28 mouse cellular contexts compared by ENCODE assay signal in the genomic region with DNA sequence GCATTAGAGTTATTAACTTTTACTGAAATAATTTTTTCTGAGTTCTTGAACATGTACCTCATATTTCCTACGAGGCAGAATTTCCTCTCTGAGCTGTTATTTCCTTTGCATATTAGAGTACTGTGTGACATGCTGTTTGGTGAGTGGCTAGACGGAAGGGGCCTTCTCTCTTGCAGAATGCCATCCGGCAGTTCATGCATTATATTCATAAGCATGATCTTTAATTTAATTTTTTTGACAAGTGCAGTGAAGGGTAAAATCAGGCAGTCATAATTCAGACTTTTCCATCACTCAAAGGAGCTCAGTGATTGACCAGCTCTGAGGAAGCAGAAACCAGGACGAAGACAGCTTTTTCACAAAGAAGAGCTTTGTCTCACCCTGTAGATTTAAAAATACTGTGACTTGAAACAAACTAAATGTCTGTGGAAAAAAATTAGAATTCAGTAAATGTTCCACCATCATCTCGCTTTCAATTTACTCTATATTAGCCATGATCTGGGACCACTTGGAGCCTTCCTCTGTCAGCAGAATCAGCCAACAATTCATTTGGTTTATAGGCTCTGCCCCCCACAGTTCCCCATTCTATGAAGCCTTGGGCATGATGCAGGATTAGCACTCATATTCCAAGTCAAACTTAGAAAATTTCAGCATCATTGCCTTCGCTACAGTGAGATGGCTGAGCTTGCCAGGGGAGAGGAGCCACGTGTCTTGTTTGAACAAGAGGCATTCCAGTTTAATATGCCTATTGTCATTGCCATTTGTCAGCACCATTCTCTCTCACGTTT.
A peak's percentile ranks its signal among the peaks of the same experiment; 100 is the strongest.
DNase-seq lines count a peak whose midpoint lies in the region; ATAC-seq and TF ChIP-seq lines count a peak whose summit lies in the region.
"Had no signal": no experiment of that assay in that cellular context is flagged by ENCODE, and none has a peak within 500 bp of the region (broad histone marks: within the 10 kb centered on the region; RNA-seq: fewer than 3 reads in every experiment).

No protein-coding gene starts in this region.

- H3K27me3 ChIP-seq in kidney, adult 2 months (replicated peaks; ENCODE audit: control insufficient read depth, insufficient read depth, low read length): no peaks in the 10 kb centered on the region
- no peaks in the 10 kb centered on the region for H3K27me3 ChIP-seq in hindbrain, embryonic 16.5 days (replicated peaks; ENCODE audit: control insufficient read depth, insufficient read depth, low read length)
- no peaks in the 10 kb centered on the region for H3K27me3 ChIP-seq in stomach, postnatal 0 days (ENCODE audit: control insufficient read depth, insufficient read depth, low read length)
- H3K27me3 ChIP-seq: embryonic facial prominence, embryonic 13.5 days; forebrain, embryonic 12.5 days; limb, embryonic 12.5 days; liver, embryonic 15.5 days; stomach, embryonic 15.5 days had no signal

- no peak overlapping the region for H3K4me2 ChIP-seq in hindbrain, embryonic 16.5 days (ENCODE audit: low read length)
- H3K4me2 ChIP-seq in stomach, postnatal 0 days (replicated peaks; ENCODE audit: low read depth): no peak overlapping the region
- H3K4me2 ChIP-seq: embryonic facial prominence, embryonic 13.5 days; forebrain, embryonic 12.5 days; heart, embryonic 11.5 days; limb, embryonic 12.5 days; liver, embryonic 15.5 days; lung, embryonic 14.5 days; stomach, embryonic 15.5 days had no signal

- TF ChIP-seq POLR2A in kidney, adult 2 months (IDR thresholded peaks at IDR 0.05; ENCODE audit: low read depth, low read length): no peak
- TF ChIP-seq POLR2A in brain, embryonic 14.5 days (IDR thresholded peaks at IDR 0.05; ENCODE audit: borderline replicate concordance, extremely low read depth, insufficient read depth, insufficient read length, poor library complexity, severe bottlenecking): no peak

- ATAC-seq in hindbrain, embryonic 16.5 days: peak; percentile 71
- ATAC-seq in stomach, postnatal 0 days (ENCODE audit: low FRiP score, low TSS enrichment): no peak
- ATAC-seq: activated CD4-positive, CD25-positive, alpha-beta regulatory T cell, adult 4 months had no signal

- no peak overlapping the region for H3K4me3 ChIP-seq in kidney, adult 2 months (ENCODE audit: insufficient read depth, low read depth, low read length)
- H3K4me3 ChIP-seq in hindbrain, embryonic 16.5 days (ENCODE audit: low read length): no peak overlapping the region
- H3K4me3 ChIP-seq in stomach, postnatal 0 days (ENCODE audit: low read depth, low read length): no peak overlapping the region
- H3K4me3 ChIP-seq: embryonic facial prominence, embryonic 13.5 days; erythroblast, embryonic 14.5 days; forebrain, embryonic 12.5 days; limb, embryonic 12.5 days; liver, embryonic 15.5 days; stomach, embryonic 15.5 days had no signal

- no peaks in the 10 kb centered on the region for H3K36me3 ChIP-seq in kidney, adult 2 months (ENCODE audit: control insufficient read depth, insufficient read depth, low read length)
- no peaks in the 10 kb centered on the region for H3K36me3 ChIP-seq in hindbrain, embryonic 16.5 days (ENCODE audit: control insufficient read depth, insufficient read depth, low read length)
- no peaks in the 10 kb centered on the region for H3K36me3 ChIP-seq in stomach, postnatal 0 days (ENCODE audit: control insufficient read depth, insufficient read depth, low read length)
- H3K36me3 ChIP-seq: embryonic facial prominence, embryonic 13.5 days; forebrain, embryonic 12.5 days; limb, embryonic 12.5 days; liver, embryonic 15.5 days; stomach, embryonic 15.5 days had no signal

- WGBS in kidney, adult 2 months: 54% methylated on average over 8 of the region's 8 CpGs
- 54% methylated on average over 8 of the region's 8 CpGs for WGBS in hindbrain, embryonic 16.5 days
- WGBS in stomach, postnatal 0 days: 66% methylated on average over 8 of the region's 8 CpGs

- H3K4me1 ChIP-seq in kidney, adult 2 months (ENCODE audit: control insufficient read depth, insufficient read depth, low read length): peaks cover 13% of the 10 kb centered on the region; the same call in 1 of the 2 replicates
- no peaks in the 10 kb centered on the region for H3K4me1 ChIP-seq in hindbrain, embryonic 16.5 days (ENCODE audit: control insufficient read depth, insufficient read depth, low read depth, low read length)
- H3K4me1 ChIP-seq in stomach, postnatal 0 days (replicated peaks; ENCODE audit: control insufficient read depth, insufficient read depth): no peaks in the 10 kb centered on the region
- H3K4me1 ChIP-seq: embryonic facial prominence, embryonic 13.5 days; forebrain, embryonic 12.5 days; limb, embryonic 12.5 days; liver, embryonic 15.5 days; stomach, embryonic 15.5 days had no signal

- no peaks in the 10 kb centered on the region for H3K9me3 ChIP-seq in hindbrain, embryonic 16.5 days (ENCODE audit: control insufficient read depth, low read length)
- H3K9me3 ChIP-seq in stomach, postnatal 0 days (ENCODE audit: control insufficient read depth, low read length): no peaks in the 10 kb centered on the region
- H3K9me3 ChIP-seq: embryonic facial prominence, embryonic 13.5 days; forebrain, embryonic 12.5 days; limb, embryonic 12.5 days; liver, embryonic 15.5 days; stomach, embryonic 15.5 days had no signal

- no peak overlapping the region for H3K9ac ChIP-seq in hindbrain, embryonic 16.5 days (ENCODE audit: low read depth, low read length)
- H3K9ac ChIP-seq in stomach, postnatal 0 days (ENCODE audit: low read length): no peak overlapping the region
- H3K9ac ChIP-seq: embryonic facial prominence, embryonic 13.5 days; forebrain, embryonic 12.5 days; limb, embryonic 12.5 days; liver, embryonic 15.5 days; lung, embryonic 14.5 days; stomach, embryonic 15.5 days had no signal

- no peak for TF ChIP-seq CTCF in kidney, adult 2 months (conservative IDR thresholded peaks at IDR 0.05; ENCODE audit: insufficient read depth, insufficient read length, low read depth, low read length)
- no peak for TF ChIP-seq CTCF in brain, embryonic 14.5 days (IDR thresholded peaks at IDR 0.05; ENCODE audit: borderline replicate concordance, extremely low read depth, insufficient read depth, insufficient read length)
- no peak for TF ChIP-seq CTCF in stomach, postnatal 0 days (IDR thresholded peaks at IDR 0.05; ENCODE audit: low read depth)

- peak overlapping the region; percentile 84 for H3K27ac ChIP-seq in kidney, adult 2 months (ENCODE audit: insufficient read depth, low read depth, low read length)
- peak overlapping the region; percentile 24; the same call in 1 of the 2 replicates for H3K27ac ChIP-seq in hindbrain, embryonic 16.5 days (ENCODE audit: low read depth, low read length)
- H3K27ac ChIP-seq in stomach, postnatal 0 days (replicated peaks): no peak overlapping the region
- H3K27ac ChIP-seq: embryonic facial prominence, embryonic 13.5 days; forebrain, embryonic 12.5 days; limb, embryonic 12.5 days; liver, embryonic 15.5 days; stomach, embryonic 15.5 days had no signal

- no peak for DNase-seq in kidney, adult 2 months
- DNase-seq in kidney, postnatal 25 days: no peak
- DNase-seq in Muller cell, postnatal 12 days (ENCODE audit: inconsistent ontology term): peak; percentile 3
- DNase-seq in brain, embryonic 14.5 days (ENCODE audit: low read depth): peak; percentile 34
- no peak for DNase-seq in spleen, postnatal 14 days (ENCODE audit: low spot score in 2 of 2)
- no peak for DNase-seq in right cerebral cortex, postnatal 14 days
- DNase-seq in stomach, postnatal 0 days (ENCODE audit: low spot score): no peak
- DNase-seq: adrenal gland, adult 2 months; adrenal gland, postnatal 36 days; B cell, adult 2 months; cerebellum, adult 9-10 months; gastrocnemius, postnatal 25 days; heart, adult 18-20 months; heart, postnatal 4 days; kidney, adult 18-20 months; kidney, postnatal 4 days; lung, embryonic 14.5 days; lung, postnatal 14 days; thymus, postnatal 14 days had no signal

- TF ChIP-seq EP300 in stomach, postnatal 0 days (optimal IDR thresholded peaks at IDR 0.05): no peak

Comparison
In these comparisons a context has a peak if more than half of its experiments do, and no peak if none do; other contexts are left out.
1. DNase-seq: peak in Muller cell, postnatal 12 days (single experiment) and brain, embryonic 14.5 days (single experiment); none in kidney, adult 2 months (single experiment), kidney, postnatal 25 days (0 of 2), spleen, postnatal 14 days (0 of 2), right cerebral cortex, postnatal 14 days (single experiment) and stomach, postnatal 0 days (single experiment).